Mouse (Mus musculus): ENCODE measurements around the gene Tbx4. TPM values are rescaled to one million over a fixed set of nuclear protein-coding genes. Genes with fewer than 3 reads are reported as not detected.

Gene Tbx4
- under 1 TPM; 0.13 to 0.22 TPM for total RNA-seq (2021)
- long read RNA-seq, experiment 1, partial matches to known transcripts, result 0 of 1 reads
- long read RNA-seq, experiment 1, other reads (novel, unspliced or antisense), result 1 of 1 reads
- long read RNA-seq, experiment 2, result 0 reads

DNA sequence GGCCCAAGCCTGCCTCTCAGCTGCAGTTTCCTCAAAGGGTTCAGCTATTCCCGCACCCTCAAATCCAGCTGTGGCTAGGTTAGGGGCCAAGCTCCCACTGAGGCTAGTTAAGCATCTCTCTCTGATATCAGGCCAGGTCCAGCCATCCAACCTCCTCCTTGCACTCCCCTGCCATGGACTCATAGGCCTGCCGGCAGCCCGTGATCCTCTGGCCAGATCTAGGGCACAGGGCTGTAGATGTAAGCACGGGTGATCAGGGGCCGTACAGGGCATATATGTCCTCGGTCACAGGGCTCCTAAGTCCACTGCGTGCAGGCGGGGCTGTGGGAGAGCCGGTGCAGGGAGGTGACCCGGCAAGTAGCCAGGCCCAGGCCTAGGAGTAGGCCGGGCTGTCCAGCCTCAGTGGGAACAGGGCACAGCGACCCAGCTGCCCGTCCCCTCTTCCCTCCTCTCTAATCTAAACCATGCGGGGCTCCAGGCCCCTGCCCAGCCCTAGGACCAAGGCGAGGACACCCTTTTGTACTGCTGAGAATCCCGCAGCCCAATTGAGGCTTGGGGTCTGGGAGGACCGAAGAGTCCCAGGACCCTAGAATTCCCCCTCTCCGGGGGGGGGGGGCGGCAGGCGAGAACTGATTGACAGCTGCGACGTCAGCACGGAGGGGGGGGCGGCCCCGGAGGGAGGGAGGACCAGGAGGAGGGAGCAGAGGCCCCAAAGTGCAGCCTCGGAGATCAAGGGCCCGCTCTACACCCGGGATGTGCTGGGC, at the start of gene Tbx4:
Gene Tbx4, plus strand, starts transcription at position 758 of the 764 bp plus-strand sequence.
- no peak for DNase-seq (ENCODE audit: low spot score in 2 of 2)
- Histone ChIP-seq H3K27ac (no peak within 1 kb of the TSS), H3K4me3 (no peak within 1 kb of the TSS)
- TF ChIP-seq CTCF (conservative IDR thresholded peaks at IDR 0.05), result no peak

DNA sequence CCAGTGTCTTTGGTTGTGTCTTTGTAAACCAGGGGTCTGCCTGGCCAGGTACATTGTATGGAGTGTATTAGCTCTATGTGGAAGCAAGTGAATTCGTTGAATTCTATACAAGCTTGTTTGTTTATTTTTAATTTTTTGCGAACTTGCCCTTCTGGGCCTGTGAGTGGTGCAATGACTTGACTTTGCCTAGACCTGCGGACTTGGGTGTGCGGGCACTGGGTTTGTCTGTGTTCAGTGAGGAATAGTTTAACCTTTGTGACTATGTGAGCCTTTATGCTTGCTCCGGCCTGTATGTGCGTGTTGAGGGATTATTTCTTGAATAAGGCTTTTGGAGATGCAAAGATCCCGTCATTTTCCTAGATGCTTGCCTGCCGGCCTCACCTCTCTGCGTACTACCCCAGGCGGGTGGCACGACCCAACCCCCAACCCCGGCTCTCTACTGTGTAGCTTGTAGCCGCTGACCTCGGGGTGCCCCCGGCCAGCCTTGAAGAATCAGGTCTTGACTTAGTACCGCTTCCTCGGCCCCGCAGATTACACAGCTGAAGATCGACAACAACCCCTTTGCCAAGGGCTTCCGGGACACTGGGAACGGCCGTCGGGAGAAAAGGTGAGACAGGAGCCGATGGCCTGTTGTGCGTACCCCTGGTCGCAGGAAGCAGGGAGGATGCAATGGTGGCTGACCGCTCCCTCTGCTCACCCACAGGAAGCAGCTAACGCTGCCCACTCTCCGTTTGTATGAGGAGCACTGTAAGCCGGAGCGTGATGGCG, 49.5 kb upstream of the Tbx4 start:
- no peak for TF ChIP-seq CTCF (conservative IDR thresholded peaks at IDR 0.05)
- Histone ChIP-seq H3K27ac (no peak overlapping the region), H3K4me3 (no peak overlapping the region)
- no peak for DNase-seq (ENCODE audit: low spot score in 2 of 2)

DNA sequence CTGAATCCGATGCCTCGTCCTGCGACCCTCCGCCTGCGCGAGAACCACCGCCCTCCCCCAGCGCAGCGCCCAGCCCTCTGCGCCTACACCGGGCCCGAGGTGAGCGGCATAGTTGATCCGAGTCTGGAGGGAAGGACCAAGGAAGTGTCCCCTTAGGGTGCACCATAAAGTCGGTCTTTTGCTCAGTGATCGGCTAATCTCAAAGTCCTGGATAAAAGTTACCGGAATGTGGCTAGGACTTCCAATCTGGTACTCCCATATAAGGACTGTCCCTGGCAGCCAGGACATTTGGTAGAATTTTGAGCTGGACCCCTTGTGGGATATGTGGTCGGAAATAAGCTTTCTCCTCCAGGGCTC, 49.0 kb upstream of the Tbx4 start:
- Histone ChIP-seq H3K4me3 (no peak overlapping the region), H3K27ac (no peak overlapping the region)
- no peak for DNase-seq (ENCODE audit: low spot score in 2 of 2)
- no peak for TF ChIP-seq CTCF (conservative IDR thresholded peaks at IDR 0.05)

GRCm38 (mm10) chr11:85837648-85838423, 48.4 kb upstream of the Tbx4 start:
- H3K4me3 ChIP-seq, result no peak overlapping the region
- no peak for TF ChIP-seq CTCF (conservative IDR thresholded peaks at IDR 0.05)
- no peak overlapping the region for H3K27ac ChIP-seq
- no peak for DNase-seq (ENCODE audit: low spot score in 2 of 2)

- TF ChIP-seq CTCF (conservative IDR thresholded peaks at IDR 0.05), result no peak
- no peak for DNase-seq (ENCODE audit: low spot score in 2 of 2)
- Histone ChIP-seq H3K4me3 (no peak overlapping the region), H3K27ac (no peak overlapping the region)
Observed at GRCm38 (mm10) chr11:85838424-85839257, 47.6 kb upstream of the Tbx4 start.

DNA sequence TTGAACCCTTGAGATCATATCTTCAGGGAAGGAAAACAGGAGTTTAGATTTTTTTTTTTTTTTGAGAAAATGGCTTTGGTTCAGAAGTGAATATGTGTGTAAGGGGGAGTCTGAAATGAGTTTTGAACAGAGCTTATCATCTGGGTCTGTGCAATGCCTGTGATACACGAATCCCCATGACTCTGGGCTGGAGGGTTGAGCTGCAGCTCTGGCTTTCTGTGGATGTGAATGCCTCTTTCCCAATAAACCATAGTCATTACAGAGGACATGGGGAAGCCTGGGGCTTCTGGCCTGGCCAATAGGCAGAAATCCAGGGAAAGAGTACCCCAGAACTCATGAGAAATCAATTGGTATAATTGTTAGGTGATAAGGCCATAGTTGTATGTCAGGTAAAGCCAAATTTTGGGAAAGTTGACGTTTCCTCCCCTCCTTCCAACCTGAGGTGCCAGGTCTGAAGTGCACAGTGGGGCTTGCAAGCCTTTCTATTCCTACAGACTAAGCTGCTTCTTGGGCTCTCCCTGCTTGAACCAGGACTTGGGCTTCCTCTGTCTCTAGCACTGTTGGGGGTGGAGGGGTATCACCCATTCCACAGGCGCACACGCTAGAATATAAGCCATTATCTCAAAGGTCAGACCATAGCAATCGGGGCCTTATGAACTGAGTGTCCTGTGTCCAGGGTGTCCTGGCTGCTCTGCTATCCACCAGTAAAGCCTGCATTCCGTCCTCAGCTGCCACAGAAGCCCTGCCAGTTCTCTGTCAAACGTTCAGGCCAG, 46.8 kb upstream of the Tbx4 start:
- no peak for DNase-seq (ENCODE audit: low spot score in 2 of 2)
- Histone ChIP-seq H3K4me3 (no peak overlapping the region), H3K27ac (no peak overlapping the region)
- TF ChIP-seq CTCF (conservative IDR thresholded peaks at IDR 0.05), result no peak

GRCm38 (mm10) chr11:85840031-85840802, 46.0 kb upstream of the Tbx4 start:
- H3K4me3 ChIP-seq, result no peak overlapping the region
- TF ChIP-seq CTCF (conservative IDR thresholded peaks at IDR 0.05), result no peak
- no peak overlapping the region for H3K27ac ChIP-seq

GRCm38 (mm10) chr11:85840803-85841145, 45.4 kb upstream of the Tbx4 start:
- no peak for DNase-seq (ENCODE audit: low spot score in 2 of 2)
- no peak for TF ChIP-seq CTCF (conservative IDR thresholded peaks at IDR 0.05)
- Histone ChIP-seq H3K27ac (no peak overlapping the region), H3K4me3 (no peak overlapping the region)

More at GRCm38 (mm10) chr11:85840031-85840802, 46.0 kb upstream of the Tbx4 start:
- DNase-seq (ENCODE audit: low spot score in 2 of 2), result no peak

- H3K4me3 ChIP-seq, result no peak overlapping the region; the same call in 1 of the 2 replicates
- DNase-seq (ENCODE audit: low spot score in 2 of 2), result no peak
- H3K27ac ChIP-seq, result no peak overlapping the region
- TF ChIP-seq CTCF (conservative IDR thresholded peaks at IDR 0.05), result peak; percentile 28; the same call in 1 of the 2 replicates
Observed at GRCm38 (mm10) chr11:85841211-85841681, 45.0 kb upstream of the Tbx4 start.

DNA sequence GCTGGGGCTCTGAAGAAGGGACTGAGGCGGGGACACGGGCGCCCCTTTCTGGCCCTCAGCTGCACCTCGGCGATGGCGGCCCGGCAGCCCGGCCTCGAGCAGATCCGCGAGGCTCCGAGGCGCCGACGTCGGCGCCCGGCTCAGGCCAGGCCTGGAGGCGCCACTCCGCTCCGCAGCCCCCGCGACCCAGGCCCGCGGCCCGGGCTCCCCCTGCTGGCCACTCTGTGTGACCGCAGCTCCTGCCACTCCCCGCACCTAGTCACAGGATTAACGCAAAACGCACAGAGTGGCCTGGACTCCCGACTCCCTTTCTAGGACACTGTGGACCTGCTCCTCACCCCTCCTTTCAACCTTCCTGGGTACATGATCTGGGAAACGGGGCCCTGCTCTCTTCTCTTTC, 44.2 kb upstream of the Tbx4 start:
- H3K27ac ChIP-seq, result no peak overlapping the region
- peak in 1 of 2 experiments; percentile 48 for DNase-seq (ENCODE audit: low spot score in 2 of 2)
- H3K4me3 ChIP-seq, result peak overlapping the region; percentile 37
- peak; percentile 80 for TF ChIP-seq CTCF (conservative IDR thresholded peaks at IDR 0.05)
